Mouse (Mus musculus): ENCODE measurements around the gene Nanos3. TPM values are rescaled to one million over a fixed set of nuclear protein-coding genes. Genes with fewer than 3 reads are reported as not detected.

The Nanos3 gene
- polyA plus RNA-seq, 1 experiment = 1.4 TPM

DNA sequence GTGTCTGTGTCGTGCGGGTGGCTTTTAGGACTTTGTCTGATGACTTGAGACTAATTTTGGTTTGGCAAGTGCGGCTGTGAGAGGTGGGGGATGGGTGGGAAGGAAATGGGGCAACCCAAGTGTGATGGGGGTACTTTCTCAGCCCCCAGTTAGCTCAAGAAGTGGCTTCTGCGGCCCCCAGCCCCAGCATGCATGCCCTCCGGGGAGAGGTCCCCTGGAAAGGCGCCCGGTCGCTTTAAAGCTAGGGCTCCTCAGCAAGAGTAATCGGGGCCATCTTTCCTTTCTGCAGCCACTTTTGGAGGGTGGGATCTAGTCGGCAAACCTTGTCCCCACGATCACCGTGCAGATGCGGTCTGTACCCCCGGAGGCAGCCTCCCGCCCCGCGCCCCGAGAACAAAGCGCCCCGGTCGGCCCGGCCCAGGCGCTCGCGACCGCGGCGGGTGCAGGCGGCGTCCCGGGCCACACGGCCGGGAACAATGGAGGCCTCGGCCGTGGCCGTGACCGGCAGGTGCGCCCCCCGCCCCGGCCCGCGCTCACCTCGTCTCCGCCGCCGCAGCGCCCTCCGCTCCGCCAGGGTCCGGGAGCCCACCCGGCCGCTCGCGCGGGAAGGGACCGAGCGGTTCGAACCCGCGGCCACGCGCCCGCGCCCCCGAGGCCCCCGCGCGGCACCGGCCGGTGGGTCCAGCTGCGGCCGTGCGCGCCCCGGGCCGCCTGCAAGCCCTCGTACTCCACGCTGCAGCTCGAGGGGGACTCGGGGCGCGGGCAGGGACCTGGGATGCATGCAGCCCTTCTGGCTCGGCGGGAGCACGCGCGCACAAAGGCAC lies 1.5 kb downstream of the Nanos3 start:
- no peak for DNase-seq (ENCODE audit: low read depth)

DNA sequence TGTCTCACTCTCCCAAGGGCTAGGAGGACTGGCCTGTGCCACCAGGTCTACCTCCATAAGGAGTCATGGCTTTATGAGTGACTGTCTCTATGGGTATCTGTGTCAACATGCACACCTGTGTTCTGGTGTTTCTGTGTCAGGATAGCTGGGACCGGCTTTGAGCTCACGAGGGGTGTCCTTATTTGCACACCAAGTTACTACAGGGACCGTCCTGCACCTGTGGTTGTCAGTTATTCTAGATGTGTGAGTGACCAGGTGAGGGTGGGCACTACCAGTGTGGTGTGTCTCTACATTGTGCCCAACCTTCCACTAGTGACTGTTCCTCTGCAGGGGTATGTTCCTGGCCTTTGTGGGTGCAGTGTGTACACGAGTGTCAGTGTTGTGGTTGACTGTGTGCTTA lies 2.2 kb downstream of the Nanos3 start:
- no peak for DNase-seq (ENCODE audit: low read depth)

DNA sequence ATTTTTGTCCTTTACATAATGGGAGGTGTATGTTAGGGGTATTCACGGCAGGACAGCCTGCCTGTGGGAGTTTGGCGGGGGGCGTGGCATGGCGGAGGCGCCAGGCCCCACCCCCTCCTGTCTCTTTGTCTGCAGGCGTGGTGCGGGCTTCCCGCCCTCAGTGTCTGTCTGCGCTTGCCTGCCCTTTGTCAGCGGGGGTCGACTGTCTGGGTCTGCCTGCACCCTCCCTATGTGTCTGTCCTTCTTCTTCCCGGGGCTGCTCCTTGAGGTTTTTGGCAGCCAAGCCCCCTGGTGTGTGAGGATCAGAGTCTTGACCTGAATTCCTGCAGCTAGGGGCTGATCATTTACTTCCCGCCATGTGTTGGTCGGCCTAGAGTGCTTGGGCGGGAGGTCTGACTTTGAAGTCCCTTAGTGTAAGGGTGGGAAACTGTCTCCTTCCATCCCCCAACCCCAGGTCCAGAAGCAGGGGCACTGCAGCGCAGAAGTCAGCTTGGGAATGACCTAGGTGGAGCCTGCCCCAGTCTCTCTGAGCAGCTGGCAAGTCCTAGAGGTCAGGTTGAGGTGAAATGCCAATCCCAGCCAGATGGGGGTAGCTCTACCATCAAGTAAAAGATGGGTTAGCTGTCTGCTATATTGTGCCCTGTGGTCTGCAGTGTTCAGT lies 4.4 kb downstream of the Nanos3 start:
- no peak for DNase-seq (ENCODE audit: low read depth)

DNA sequence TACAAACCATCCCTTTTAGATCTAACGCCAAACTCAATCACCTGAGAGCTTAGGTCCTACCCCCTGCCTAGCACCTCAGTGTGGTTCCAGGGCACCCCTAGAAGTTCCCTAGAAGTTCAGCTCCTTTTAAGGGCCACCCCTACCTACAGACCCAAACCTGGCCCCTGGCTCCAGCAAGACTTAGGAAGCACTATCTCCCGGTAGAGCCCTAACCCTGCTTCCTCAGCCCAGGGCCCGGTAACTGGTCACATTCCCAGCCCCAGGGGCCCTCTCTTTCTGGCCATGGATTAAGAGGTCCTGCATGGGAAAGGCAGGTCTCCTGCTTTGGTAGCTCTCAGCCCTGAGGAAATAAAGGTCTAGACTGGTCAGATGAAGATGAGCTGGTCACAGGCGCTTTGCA lies 5.1 kb downstream of the Nanos3 start:
- DNase-seq (ENCODE audit: low read depth) = no peak

DNA sequence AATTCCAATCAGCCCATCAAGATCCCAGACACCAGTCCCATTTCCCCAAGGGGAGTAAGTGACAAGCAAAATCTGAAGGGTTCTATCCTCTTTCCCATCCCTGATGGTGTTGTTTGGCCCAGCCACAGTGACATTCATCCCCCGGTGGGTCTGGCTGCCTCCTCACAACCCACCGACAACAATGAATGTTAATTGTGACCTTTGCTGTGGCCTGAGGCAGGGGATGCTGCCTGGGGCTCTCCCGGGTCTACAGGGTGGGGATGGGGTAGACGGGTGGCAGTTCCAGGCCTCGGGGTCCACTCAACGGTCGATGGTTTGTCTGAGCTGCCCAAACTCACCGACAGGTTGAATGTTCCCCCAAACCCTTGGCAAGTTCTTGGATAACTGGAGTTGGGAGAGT lies 6.4 kb downstream of the Nanos3 start:
- no peak for DNase-seq (ENCODE audit: low read depth)

DNA sequence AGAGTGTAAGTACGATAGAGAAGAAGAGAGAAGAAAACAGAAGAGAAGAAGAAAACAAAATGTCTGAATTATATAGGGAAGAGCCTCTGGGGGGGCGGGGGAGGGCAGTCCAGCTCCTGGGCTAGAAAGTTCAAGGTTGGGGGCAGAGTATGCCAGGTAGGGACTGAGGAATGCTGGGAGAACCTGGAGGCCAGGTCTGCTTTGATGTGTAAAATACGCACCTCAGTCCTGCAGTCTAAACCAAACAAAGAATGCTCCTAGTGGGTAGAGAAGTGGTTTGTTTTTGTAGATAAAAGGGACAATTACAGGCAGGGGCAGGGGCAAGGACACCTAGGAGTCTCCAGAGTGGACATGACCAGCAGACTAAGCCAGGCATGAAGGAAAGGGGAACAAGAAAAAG lies 7.6 kb downstream of the Nanos3 start:
- no peak for DNase-seq (ENCODE audit: low read depth)

DNA sequence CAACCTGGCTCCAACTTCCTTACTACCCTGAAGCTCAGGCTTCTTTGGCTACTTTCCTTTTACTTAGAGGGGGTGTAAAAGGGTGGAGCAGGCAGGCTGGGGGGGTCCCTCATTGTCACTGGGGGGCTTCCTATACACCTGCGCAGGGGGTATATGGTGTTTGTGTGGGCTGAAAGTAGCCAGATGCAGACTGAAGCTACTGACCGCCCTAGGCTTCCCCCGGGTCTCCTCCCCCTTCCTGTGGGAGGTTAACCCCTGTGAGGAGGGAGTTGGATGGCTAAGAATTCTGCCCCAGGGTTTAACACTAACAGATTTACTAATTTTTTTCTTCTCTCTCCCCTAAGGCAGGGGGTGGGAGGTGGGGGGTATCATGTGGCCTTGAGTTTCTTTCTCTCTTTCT lies 8.5 kb downstream of the Nanos3 start:
- DNase-seq (ENCODE audit: low read depth) = no peak

DNA sequence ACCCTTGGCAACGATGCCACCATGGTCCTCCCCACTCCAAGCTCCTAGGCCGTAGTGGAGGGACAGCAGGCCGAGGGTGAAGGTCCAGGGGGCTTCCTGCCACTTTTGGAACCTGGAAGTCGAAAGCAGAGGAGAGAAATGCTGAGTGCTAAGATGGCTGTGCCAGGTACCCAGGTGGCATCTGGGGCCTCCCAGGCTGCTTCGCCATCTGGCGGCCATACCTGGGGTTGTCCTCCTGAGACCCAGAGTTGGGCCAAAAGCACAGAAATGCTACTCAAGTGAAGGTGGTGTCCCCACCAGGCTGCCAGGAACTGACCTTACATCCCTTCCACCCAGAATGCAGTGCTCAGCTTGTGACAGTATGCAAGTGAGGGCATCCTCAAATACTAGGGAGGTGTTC lies 11.2 kb downstream of the Nanos3 start:
- DNase-seq (ENCODE audit: low read depth) = no peak

DNA sequence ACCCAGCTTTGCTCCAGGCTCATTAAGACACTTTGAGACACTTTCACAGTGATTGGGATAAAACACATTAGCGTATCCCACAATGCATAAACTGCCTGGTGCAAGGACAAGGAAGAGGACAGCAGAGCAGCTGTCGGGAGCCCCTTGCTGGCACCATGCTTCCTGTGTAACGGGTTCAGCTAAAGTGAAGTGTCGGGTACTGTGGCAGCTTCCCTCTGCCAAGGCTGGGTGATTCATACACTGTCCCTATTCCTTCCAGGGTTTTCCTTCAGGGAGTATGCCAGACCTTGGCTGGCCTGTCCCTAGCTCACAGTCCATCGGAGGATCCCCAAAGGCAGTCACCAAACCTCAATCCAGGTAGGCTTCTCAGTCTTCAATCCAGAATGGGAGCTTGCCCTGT lies 14.9 kb downstream of the Nanos3 start:
- DNase-seq (ENCODE audit: low read depth) = no peak

DNA sequence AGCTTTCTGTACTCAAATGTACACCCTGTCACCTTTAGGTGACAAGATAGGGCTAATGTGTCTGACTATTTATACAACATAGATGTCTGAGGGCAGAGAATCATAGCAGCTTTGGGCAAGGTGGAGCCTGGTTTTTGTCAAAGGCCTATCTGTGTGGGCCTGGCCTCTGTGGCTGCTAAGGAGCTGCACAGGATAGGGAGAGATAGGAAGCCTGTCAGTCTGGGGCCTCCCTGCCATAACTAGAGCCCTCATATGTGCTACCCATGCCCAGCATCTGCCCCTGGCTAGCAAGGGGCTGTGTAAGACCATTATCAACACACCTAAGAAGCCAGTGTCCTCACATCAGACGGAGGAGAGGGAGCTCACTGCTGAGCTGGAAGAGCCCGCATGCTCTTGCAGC lies 17.3 kb downstream of the Nanos3 start:
- DNase-seq (ENCODE audit: low read depth) = no peak

DNA sequence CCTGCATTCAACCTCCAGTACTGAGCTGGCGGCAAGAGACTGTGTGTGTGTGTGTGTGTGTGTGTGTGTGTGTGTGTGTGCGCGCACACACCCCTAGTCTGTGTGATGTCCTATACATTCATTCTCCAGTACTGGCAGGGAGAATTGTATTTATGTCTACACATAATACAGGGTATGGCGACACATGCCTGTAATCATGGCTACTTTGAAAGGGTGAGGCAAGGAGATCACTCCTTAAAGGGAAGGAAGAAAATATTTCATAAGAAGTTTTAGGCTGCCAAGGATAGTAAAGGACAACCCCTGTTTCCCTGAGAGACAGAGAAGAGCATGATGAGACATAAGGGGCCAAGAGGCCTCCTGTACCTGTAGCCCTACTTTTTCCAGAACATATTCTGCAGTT lies 27.4 kb downstream of the Nanos3 start:
- peak; percentile 36 for DNase-seq (ENCODE audit: low read depth)

DNA sequence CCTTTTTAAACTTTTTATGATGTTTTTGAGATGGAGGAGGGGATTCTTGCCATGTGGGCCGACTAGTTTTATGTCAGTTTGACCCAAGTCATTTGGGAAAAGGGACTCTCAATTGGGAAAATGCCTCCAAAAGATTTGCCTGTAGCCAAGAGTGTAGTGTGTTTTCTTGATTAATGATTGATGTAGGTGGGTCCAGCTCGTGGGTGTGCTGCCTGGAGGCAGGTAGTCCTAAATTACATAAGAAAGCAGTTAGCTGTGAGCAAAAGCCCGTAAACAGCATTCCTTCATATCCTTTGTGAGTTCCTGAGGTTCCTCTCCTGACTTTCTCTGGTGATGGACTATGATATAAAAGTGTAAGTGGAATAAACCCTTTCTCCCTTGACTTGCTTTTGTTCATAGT lies 35.8 kb downstream of the Nanos3 start:
- DNase-seq (ENCODE audit: low read depth) = no peak

DNA sequence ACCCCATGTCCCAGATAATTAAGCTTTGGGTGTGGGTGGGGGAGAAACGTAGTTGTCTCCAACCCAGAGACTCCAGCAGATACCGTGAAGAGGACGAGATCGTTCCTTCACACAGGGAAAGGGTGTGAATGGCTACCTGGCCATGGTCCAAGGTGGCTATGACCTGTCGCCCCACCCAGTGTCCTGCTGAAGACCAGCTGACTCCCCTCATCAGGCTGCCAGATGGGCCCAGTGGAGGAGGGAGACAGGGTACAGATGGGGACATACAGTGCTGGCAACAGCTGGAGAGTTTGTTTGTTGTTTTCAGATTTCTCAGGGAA lies 36.5 kb downstream of the Nanos3 start:
- DNase-seq (ENCODE audit: low read depth) = no peak

DNA sequence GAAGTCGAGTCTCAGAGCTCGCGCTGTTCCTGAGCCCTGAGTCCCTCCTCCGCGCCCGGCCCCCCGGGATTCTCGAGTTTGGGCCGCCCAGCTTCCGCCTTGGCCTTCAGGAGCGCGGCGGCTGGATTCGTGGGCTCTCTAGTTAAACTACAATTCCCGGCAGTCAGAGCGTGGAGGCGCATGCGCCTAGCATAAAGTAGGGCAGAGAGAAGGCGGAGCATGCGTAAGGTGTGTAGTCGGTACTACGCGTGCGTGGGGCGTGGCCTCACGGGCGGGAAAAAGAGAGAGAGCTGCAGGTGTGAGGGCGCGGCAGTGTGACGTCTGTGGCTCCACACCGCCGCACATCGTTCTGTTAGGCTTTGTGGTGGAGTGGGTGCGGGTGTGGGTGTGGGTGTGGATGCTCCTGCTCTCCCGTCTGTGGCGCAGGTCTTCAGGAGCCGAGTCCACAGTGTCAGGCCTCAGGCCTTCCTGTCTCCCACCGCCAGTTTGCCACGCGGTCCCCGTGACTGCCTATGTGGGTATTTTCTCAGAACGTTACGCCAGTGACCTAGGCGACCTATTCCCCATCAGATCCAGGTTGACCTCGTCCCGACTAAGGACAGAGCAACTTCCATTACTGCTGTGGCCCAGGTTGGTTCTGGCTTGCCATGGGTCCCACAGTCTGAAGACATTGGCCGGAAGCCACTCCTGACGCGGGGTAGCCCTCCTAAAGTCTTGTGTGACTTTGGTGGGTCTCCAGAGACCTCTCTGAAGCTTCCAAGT lies 37.1 kb downstream of the Nanos3 start, which contains the start of the genes Cc2d1a and 4930432K21Rik:
TSS of gene Cc2d1a (minus strand) at position 168 of the 762 bp plus-strand sequence.
TSS of gene 4930432K21Rik (plus strand) at position 257 of the 762 bp plus-strand sequence.
- DNase-seq (ENCODE audit: low read depth) = peak; percentile 68

DNA sequence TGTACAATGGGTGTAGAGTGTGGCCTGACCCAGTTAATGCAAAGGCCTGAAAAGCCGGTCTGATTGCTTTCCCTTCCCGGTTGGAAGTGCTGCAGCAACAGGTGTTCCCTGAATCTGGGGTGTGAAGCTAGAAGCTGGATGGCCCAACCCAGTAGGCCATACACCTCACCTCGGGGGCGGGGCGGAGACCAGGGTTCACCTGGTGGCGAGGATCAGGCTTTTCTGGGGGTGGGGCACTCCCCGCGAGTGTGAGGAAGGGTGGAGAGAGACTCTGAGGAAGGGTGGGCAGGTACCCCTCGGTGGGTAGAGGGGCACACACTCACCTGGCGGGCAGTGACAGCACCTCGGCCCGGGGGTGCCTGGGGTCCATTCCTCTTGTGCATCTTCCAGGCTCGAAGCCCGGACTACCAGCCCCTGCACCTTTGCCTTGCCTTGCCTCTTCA lies 37.7 kb downstream of the Nanos3 start:
- DNase-seq (ENCODE audit: low read depth) = peak; percentile 74

DNA sequence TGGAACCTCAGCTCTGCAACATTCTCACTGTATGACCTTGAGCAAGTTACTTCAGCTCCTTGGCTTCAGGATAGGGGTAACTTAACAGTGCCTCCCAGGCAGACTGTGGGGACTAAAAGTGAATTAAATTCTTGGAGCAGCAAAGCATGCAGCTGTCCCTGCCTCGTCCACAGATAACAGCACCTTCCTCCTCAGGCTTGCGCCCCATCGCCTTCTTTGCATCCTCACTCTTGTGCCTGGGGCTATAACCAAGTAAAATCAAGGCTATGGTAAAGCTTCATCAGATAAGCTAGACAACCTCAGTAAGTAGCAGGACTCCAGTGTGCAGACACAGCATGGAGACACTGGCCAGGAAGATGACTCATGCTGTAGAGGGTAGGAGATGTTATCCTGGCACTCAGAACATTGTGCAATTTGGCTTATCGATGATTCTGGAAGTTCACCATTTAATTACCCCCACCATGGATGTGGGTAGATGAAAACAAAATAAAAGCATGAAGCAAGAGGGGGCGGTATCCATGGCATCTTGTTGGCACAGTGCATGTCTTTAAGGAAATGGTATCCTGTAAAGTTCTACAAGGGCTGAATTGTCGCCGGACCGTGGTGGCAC lies 40.3 kb downstream of the Nanos3 start:
- peak; percentile 72 for DNase-seq (ENCODE audit: low read depth)

DNA sequence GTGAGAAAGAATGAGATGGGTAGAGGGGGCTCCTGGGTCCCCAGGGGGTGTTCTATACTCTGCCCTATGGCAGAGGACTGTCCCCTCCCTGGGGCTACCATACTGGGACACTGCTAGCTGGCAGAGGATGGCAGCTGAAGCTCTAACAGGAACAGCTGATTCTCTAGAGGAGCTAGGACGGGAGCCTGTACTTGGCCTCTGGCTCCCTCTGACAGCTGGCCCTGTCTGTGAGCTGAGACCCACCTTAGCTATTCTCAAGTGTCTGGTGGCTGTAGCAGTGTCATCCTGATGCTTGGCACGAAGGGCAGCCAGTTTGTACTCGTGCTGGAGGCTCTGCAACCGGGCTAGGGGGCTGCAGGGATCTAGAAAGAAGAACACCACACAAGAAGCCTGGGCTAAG lies 44.2 kb downstream of the Nanos3 start:
- no peak for DNase-seq (ENCODE audit: low read depth)

DNA sequence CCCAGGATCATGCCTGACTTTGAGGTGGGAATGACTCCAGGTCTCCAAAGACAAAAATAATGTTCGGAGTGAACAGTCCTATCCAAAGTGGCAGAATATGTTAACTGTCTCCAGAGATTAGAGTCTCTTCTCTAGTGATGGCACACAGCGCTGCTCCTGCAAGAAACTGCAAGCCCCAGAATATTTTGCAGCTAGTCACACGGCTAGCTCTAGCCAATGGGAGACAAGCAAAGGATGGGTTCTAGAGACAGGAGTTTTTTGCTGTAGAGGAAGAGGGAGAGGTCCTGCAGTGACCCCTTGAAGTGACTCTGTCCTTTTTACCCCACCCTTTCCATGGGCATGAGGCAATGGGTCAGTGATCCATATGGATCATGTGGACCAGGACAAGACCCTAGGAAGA lies 47.2 kb downstream of the Nanos3 start:
- no peak for DNase-seq (ENCODE audit: low read depth)

DNA sequence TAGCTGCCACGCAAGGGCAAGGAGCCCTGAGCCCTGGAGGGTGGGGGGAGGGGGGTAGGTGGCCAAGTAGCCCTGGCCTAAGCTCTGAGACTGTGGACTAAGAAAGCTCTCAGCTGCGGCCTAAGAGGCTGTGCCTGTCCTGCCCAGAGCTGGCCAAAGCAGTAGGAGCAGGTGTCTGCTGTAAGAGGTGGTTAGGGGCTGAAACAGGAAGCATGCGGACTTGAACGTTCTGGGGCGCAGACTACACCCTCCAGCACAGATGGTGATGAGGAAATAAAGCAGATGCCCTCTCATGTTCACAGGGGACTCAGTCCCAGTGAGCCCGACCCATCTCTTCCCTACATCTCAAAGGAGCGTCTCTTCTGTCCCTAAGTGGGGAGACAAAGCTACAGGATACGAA lies 52.8 kb downstream of the Nanos3 start:
- no peak for DNase-seq (ENCODE audit: low read depth)

DNA sequence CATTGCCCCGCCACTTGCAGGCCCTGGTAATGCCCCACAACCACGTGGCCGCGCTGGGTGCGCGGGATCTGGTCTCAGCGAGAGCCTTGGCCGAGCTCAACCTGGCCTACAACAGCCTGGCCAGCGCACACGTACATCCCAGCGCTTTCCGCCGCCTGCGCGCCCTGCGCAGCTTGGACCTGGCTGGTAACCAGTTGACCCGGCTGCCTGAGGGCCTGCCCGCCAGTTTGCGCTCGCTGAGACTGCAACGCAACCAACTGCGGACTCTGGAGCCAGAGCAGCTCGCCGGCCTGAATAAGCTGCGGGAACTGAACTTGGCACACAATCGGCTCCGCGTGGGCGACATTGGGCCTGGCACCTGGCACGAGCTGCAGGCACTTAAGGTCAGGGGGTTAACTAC lies 54.2 kb downstream of the Nanos3 start:
- no peak for DNase-seq (ENCODE audit: low read depth)

DNA sequence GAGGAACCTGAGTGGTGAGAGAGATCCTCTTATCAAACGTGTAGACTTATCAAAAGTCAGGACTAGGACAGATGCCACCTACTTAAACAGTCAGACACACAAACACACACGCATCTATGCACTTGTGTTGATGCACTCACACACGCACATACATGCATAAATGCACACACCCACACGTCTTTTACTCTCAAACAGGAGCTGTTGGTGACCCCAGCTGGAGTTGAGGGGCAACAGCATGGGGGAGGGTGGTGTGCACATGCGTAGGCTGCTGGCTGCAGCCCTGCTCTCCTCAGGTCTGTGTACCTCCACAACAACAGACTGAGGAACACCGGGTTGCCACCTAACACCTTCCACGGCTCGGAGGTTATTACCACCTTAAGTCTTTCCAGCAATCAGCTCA lies 56.7 kb downstream of the Nanos3 start:
- DNase-seq (ENCODE audit: low read depth) = no peak

DNA sequence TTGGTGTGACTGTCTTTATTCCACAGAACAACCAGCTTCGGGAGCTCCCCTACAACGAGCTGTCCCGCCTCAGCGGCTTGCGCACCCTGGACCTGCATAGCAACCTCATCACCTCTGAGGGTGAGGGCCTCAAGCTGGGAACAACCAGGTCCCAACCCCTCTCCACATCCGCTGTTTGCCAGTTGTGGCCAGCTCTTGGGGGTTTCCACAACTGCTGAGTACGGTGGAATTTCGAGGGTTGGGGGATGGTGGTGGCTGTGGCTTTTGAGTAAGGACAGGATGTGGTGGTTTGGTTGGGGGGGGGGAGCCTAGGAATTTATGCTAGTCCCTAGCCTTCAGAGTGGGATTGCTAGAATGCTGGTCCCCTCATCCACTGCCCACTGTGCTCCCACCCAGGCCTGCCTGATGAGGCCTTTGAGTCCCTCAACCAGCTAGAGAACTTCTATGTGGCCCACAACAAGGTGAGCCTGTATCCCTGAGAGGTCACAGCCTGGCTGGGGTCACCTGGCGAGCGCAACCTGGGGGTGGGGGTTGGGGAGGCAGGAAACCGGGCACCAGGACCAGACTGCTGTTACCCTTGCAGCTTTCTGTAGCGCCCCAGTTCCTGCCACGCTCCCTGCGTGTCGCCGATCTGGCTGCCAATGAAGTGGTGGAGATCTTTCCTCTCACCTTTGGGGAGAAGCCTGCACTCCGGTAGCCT lies 57.7 kb downstream of the Nanos3 start:
- DNase-seq (ENCODE audit: low read depth) = no peak
